Mouse (Mus musculus) inflammation-experienced regulatory T-cells (primary cell): ENCODE results near the gene Olfr165. TPM values are rescaled to one million over a fixed set of nuclear protein-coding genes. Genes with fewer than 3 reads are reported as not detected.

Experiments
- polyA plus RNA-seq, 2 experiments: library from polyadenylated mRNA; unstranded; fragments of 100-300 nt; shearing (Covaris generic); gene quantifications; one replicate each; pipeline ENCODE4 v1.2.1; 2017

Olfr165 gene
- polyA plus RNA-seq, result not detected

DNA sequence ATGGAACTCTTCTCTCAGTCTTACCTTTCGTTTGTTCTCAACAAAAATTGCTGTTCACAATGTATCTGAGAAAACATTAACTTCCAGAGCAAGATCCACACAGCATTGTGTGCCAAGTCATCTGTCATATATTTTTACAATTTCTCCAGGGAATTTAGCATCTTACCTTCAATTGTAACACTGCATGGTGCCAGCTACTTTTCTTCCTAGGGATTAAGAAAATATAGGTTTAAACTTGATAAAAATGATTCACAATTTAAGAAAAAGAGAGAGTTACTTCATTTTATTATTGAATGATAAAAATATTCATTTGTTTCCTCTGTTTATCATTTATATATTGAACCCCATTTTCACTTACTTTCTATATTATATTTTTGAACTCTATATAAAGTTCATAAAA is at the start of gene Olfr165:
Gene Olfr165 (minus strand): TSS at position 101 of the 400 bp plus-strand sequence.

Other genes starting within 250 kb of the Olfr165 start
- under 1 TPM; 0.14 to 0.29 TPM for gene Olfr164, start 109.1 kb downstream of the Olfr165 start, polyA plus RNA-seq
- gene Olfr166, start 60.6 kb upstream of the Olfr165 start, polyA plus RNA-seq, result under 1 TPM; 0.07 to 0.73 TPM
- gene Olfr167, start 99.1 kb upstream of the Olfr165 start, polyA plus RNA-seq, result under 1 TPM; 0.04 to 0.29 TPM
- gene Olfr168, start 112.4 kb upstream of the Olfr165 start, polyA plus RNA-seq, result under 1 TPM in 1 of 2 experiments, not detected in 1; 0.77 TPM
- gene Olfr169, start 148.7 kb upstream of the Olfr165 start, polyA plus RNA-seq, result not detected
- under 1 TPM in 1 of 2 experiments, not detected in 1; 0.61 TPM for gene Olfr170, start 188.7 kb upstream of the Olfr165 start, polyA plus RNA-seq
- 1 to 10 TPM in 1 of 2 experiments, not detected in 1; 1.9 TPM for gene Olfr171, start 206.8 kb upstream of the Olfr165 start, polyA plus RNA-seq